Mouse (Mus musculus): Measurements from ENCODE around the gene Dnaaf3.
A peak's percentile ranks its signal among the peaks of the same experiment; 100 is the strongest.

Gene Dnaaf3

DNA sequence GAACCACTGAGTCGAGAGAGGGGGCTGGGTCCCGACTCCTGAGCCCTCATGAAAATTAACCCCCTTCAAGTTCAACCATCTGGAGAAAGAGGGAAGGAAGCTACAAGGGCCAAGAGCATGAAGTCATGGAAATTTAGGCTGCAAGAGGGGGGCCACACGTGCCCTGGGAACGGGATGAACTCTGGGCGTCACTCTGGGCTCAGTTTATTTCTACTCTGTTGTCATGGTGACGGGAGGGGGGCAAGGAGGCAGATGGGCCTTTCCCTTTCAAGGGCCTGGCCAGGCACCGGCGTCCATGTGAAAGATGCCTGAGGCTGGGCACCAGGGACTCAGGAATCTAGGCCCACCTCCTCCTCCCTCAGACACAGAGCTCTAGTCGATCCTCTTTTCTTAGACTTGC, 34.0 kb downstream of the Dnaaf3 start:
- peak; percentile 57 to 74 for DNase-seq

DNA sequence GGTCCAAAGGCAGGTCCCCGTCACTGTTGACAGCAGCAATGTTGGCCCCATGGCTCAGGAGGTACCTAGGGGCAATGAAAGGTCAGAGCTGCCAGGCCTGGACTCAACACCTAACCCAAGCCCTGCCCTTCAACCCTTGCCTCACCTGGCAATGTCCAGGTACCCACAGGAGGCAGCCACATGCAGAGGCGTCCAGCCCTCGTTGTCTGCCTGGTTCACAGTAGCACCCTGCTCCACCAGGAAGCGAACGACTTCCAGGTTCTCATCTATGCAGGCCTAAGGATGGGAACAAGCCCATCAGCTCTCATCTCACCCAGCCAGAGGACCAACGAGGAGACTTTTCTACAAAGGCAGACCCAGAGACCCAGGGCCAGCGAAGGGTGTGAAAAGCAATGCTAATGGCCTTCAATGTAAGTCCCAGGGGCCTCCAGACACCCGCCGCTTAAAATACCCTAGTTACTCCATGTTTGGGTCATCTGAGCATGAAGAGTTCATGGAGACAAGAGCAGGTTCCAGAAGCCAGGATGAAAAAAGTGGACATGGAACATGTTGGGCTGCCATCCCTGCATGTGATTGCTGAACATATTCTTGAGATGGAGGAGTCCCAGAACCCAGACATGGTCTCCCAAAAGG, 34.9 kb downstream of the Dnaaf3 start:
- no peak for DNase-seq

DNA sequence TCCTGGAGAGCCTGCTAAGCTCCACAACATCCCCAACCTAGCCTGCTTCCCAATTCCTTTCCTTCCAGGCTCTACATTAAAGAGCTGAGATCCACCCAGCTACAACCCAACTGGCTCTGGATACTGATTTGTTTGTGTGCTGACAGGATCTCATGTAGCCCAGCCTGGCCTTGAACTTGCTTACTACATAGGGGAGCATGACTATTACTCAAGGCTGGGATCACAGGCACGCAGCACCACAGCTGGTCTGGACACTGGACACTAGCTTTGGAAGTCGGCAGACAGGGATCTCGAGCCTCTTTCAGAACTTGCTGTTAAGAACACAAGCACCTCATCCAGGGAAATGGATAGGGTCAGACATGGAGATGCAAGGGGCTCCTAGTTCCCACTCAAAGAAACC, 35.8 kb downstream of the Dnaaf3 start:
- DNase-seq, result no peak

DNA sequence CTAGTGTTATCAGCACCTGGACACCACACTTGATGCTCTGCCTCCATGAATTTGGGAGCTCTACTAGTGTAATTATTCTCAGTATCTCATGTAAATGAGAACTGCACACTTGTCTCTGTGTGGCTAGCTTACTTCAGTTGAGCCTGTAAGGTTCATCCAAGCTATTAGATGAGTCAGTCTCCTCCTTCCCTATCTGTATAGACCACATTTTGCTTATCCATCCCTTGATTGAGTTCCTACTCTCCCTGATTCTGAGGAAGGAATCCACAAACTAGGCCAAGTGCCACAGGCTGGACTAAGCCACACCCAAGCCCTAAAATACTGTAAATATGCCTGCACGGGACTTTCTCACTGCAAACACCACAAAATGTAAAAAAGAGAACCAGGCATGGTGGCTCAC, 38.3 kb downstream of the Dnaaf3 start:
- no peak for DNase-seq

DNA sequence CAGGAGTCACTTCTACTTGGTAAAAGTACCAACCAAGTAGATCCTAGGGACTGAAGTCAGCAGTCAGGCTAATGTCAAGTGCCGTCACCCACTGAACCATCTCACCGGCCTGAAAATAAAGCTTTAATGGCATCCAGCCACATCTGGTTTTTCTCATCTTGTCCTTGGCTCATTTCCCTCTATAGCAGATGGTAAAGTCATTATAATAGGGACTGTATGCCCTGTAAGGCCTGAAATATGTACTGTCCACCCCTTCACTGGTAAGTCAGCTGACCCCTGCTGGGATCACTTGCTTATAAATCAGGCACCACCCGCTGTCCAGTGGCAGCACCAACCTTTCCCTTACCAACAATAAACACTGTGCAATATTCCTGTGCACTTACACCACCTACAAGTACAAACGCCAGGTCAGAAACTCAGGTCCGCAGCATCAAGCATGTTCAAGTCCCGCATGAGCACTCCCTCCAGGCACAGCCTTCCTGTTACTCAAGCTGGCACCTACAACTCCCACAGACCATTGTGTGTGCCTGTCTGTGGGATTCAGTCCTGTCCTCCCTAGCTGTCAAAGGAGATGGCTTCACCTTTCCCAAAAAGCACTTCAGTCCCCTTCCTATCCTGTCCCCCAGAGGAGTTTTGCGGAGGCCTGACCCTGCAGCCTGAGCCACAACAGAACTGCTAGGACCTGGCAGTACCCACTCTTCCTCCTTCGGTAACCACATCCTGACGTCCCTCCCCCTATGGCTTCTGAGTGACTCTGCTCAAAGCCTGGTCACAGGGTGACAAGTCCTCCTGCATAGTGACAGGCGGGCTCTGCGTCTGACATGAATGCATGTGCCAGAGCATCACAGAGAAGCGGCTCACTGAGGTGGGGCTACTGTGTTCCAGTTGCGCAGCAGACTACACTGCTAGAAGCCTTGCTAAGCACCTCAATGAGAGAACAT, 39.7 kb downstream of the Dnaaf3 start:
- DNase-seq, result no peak

DNA sequence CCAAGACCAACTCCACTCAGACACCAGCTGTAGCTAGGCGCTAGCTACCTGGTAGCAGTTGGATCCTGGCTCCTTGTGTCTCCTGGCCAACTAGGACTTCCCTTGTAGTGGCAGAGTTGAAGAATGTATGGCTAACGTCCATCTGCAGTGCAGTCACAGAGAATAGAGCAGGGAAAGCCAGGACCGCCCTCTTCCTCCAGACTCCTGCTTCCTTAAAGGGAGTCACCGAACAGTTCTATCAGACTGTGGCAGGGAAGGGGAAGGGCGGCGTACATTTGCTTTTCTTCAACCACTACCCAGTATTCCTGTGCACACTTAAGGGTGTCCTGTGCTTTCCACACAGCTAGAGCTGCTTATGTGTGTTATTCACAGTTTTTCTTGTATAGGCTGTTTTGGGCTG, 40.9 kb downstream of the Dnaaf3 start:
- peak in 1 of 2 experiments; percentile 45 for DNase-seq

DNA sequence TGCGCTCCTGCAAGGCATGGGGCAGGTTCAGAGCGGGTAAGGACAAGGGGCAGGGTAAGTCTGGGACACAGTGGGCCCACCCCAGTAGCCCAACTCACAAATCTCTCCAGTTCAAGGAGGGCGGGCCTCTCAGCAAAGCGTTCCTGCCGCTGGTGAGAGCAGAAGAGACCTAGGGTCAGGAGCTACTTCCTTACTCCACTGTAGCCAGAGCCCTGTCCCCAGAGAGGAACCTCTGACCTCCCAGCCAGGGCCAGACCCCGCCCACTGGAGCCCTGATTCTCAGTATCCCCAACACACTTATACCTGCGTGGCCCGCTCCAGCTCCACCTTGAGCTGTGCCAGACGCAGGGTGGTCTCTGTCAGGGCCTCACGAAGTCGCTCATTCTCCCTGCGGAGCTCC, 50.0 kb downstream of the Dnaaf3 start:
- no peak for DNase-seq

DNA sequence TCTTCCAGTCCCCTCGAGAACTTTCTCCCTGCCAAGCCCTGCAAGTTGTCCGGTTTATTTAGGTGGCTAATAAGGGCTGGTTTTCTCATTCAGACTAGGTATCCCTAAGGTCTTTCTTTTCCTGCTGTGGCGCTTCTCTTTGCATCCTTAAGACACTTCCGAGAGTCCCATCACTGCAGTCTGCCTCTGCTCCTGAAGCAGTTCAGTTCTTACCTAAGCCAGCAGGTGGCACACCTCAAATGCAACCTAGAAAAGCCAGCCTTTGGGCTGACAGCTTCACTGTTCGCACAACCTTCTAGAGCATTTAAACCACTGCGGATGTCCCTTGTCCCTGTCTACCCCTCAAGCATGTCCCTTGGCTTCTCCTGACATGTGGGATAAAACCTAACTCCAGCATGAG, 52.6 kb downstream of the Dnaaf3 start:
- DNase-seq, result peak; percentile 71 to 75

DNA sequence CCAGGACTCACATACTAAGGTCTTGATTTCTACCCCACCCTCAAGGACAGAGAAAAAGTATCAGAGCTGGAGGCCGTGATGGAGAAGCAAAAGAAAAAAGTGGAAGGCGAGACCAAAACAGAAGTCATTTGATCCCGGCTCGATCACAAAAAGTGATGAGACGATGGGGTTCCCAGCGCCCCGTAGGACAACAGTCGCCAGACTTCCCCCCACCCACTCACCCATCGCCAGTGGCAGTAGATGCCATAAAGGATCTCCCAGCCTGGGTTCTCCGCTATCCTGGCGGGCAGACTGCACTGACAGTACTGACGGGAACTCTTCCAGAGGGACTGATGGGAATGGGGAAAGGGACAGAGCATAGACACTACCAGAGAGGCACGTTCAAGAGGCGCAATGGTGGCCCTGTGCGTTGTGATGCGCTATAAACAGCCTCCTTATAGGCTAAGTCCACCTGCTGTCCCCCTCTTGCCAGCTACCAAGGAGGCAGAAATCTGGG, 53.4 kb downstream of the Dnaaf3 start:
- DNase-seq, result no peak

DNA sequence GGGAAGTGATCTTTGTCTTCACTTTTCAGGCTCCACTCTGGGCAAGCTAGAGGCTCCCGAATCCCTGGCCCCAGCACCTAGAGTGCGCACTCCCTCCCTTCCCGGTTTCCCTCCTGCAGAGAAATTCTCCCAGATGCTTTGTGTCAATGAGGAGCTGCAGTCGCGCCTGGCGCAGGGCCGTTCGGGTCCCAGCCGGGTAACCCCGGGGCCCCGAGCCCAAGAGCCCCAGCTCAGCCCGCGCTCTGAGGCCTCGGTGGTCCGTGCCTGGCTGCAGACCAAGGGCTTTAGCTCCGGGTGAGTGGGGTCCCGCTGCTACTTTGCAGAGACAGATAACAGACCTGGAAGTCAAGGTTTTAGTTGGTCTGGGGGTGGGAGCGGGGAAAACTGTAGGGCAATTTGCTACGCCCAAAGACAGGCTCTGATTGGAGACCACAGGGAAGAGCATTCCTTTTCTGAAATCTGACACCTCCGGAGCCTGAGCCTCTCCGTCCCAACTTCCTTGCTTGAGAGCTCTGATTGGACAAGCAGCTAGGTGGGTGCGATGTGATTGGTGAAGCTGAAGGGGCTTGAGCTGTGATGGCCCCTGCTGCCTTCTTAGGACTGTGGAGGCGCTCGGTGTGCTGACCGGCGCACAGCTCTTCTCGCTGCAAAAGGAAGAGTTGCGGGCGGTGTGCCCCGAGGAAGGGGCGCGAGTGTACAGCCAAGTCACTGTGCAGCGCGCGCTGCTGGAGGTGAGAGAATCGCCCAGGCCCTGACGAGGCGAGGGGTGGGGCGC, 54.0 kb downstream of the Dnaaf3 start:
- DNase-seq, result peak; percentile 81 to 90

DNA sequence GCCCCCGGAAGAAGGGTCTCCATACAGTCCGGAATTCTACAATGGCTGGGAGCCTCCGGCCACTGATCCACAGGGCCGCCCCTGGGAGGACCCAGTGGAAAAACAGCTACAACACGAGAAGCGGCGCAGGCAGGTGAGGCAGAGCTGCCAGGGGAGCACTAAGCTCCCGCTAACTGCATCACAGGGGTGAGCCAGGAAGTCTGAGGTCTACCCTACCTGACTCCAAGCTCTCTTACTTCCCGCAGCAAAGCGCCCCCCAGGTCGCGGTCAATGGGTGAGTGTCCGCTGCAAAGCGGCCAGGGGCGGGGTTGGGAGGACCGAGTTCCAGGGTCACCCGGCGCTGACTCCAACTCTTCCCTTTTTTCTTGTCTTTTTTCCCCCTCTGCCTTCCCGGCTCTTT, 58.3 kb downstream of the Dnaaf3 start:
- no peak for DNase-seq

Measured in kidney, postnatal 4 days (tissue).